Mouse (Mus musculus): ENCODE results near the gene Tatdn2.

Tatdn2 gene

DNA sequence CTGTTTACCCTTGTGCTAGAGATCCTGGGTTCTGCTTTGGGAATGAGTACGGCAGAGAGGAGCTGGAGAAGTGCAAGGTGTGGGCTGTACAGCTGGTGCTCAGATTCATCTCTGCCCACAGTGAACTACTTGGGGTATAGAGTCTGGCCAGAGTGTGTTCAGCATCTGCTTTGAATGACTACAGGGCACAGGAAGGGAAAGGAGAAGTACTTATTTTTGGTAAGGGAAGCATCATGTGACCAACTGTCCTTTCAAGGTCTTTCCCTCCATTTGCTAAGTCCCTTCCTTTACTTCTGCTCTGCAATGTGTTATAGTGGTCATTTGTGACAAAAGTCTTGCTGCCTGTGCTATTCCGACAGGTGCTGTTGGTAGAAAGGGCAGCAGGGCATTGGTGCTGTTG, 17.4 kb downstream of the Tatdn2 start:
- no peak for DNase-seq (ENCODE audit: low read depth)

DNA sequence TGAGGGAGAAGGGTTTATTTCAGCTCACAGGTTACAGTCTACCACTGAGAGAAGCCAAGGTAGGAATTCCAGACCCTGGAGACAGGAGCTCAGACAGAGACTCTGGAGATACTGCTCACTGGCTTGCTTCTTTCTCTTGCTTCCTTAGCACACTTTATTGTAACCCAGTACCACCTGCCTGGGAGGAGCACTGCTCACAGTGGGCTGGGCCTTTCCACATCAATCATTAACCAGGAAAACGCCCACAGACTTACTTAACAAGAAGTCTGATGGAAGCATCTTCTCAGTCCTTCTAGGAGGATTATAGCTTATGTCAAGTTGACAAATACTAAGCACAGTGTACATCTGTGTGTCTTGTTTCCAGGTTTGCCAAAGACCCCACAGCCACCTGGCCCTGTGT, 17.9 kb downstream of the Tatdn2 start:
- no peak for DNase-seq (ENCODE audit: low read depth)

- DNase-seq (ENCODE audit: low read depth) = no peak
Observed at GRCm38 (mm10) chr6:113717541-113717940, 20.7 kb downstream of the Tatdn2 start.

DNA sequence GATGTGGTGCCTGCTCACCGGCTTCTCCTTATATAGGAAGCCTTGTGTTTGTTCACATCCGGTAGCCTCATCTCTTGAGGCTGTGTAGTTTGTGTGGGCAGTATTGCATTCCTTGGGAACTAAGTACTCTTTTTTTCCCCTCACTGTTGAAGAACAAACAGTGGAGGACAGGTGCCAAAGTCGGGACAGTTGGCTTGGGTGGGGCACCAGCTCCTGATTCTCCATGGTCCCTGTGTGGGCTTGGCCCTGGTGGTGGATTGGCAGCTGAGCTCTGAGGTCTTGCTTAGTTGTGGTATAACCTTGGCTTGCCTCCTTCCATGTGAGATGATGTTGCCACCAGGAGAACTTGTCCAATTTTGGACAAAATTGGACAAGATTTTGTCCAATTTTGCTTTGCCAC, 23.0 kb downstream of the Tatdn2 start, which contains the start of gene Ghrl:
Gene Ghrl, minus strand, starts transcription at position 3 of the 400 bp plus-strand sequence.
- DNase-seq (ENCODE audit: low read depth) = no peak

DNA sequence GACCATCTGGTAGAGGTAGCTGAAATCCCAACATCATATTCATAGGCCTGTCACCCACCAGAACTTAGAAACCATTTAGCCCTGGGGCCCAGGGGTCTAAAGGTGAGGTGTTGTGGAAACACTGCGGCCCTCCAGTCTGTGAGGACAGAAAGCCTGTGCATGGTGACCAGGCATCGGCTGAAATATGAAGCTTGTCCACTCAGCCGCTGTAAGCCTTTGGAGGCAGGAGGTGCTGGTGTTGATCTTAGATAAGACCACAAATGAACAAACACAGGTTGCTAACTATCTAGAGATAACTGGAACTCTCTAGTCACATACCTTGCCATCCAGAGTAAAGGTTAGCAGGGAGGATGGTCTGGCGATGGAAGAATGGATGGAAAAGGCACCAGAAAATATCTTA, 24.2 kb downstream of the Tatdn2 start:
- DNase-seq (ENCODE audit: low read depth) = no peak

GRCm38 (mm10) chr6:113728181-113728580, 31.3 kb downstream of the Tatdn2 start:
- DNase-seq (ENCODE audit: low read depth) = no peak

DNA sequence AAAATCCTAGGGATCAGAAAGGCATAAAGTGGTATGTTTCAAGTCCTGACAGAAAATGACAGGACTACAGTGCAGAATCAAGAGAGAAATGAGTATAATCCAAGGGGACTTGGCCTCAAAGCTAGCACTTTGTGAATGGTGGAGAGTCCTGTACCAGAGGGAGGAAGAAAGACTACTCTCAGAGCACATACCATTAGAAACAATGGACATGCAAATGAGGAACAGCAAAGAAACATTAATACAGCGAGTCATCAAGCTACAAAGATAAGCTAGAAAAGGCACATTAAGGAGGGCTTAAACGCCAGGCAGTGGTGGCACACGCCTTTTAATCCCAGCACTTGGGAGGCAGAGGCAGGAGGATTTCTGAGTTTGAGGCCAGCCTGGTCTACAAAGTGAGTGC, 34.4 kb downstream of the Tatdn2 start:
- no peak for DNase-seq (ENCODE audit: low read depth)

DNA sequence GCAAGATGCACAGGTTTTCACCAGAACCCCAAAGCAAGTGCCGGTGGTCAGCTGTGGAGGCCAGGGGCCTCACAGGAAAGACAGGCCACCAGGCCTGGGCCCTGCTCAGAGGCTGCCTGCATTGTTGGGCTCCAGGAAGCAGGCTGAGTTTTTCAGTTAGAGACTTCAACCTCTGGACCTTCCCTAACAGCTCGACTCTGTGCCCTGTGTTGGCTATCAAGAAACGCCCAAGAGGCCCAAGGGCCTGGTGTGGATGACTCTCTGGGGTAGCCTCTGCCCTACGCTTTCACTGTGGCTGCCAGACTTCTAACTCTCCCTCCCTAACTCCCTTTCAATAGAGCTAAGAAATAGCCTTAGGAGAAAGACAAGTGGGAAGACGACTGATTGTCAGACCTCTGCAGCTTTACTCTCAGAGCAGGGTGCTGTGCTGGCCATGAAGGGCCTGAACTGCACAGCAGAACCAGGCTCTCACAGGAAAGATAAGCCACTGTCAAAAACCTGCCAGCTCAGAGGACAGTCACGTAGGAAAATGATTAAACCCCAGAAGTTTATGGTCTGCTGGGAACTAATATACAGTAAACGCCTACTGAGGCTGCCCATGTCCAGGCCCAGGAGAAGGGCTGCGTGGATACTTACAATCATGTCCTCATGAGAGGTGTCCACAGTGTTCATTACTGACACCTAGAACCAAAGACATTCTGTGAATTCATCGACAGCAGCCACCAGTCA, 40.6 kb downstream of the Tatdn2 start:
- no peak for DNase-seq (ENCODE audit: low read depth)

DNA sequence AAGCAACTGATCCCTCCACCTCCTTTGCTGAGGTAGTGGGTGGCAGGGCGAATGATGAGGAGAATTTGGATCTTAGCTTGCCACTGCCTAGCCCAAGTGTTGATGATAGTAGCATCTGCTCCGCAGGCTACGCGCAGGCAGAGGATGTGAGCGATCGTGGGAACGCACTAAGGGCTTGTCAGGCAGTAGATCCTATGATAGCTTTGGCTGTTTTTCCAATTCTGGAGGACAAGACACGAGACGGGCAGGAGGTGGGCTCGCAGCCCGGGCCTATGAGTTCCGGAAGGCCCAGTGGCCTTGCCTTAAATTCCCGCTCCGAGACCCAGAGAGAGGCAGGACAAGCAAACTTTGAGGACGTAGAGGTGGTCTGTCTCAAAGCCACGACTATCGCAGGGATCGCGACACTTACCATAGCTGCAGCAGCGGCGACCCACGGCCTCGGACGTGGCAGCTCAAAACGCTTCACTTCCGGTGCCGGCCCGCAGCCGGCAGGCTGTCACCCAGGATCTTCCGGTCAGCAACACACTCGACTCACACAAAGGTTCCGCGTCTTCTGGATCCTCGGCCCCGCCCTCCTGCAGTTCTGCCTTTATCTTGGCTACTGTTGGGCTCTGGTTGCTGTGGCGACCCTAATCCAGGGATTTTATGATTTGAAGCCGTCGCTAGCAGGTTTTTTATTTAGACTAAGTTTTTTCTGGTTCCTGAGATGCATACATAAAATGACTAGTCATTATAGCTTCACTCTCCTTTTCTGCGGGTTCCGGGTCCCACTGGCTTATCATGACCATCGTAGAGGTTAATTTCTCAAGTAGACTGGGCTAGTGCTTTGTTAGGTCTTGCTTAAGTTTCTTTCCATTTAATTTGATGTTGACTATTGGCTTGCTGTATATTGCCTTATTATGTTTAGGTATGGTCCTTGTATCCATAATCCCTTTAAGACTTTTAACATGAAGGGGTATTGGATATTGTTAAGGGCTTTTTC, 43.7 kb downstream of the Tatdn2 start, which contains the start of gene Sec13:
Gene Sec13, minus strand, starts transcription at position 508 of the 982 bp plus-strand sequence.
- DNase-seq (ENCODE audit: low read depth) = peak; percentile 81

- DNase-seq (ENCODE audit: low read depth) = no peak
Observed at GRCm38 (mm10) chr6:113741425-113741824, 44.6 kb downstream of the Tatdn2 start.

GRCm38 (mm10) chr6:113742321-113742720, 45.5 kb downstream of the Tatdn2 start:
- DNase-seq (ENCODE audit: low read depth) = no peak

- no peak for DNase-seq (ENCODE audit: low read depth)
Observed at GRCm38 (mm10) chr6:113743111-113743510, 46.3 kb downstream of the Tatdn2 start.

DNA sequence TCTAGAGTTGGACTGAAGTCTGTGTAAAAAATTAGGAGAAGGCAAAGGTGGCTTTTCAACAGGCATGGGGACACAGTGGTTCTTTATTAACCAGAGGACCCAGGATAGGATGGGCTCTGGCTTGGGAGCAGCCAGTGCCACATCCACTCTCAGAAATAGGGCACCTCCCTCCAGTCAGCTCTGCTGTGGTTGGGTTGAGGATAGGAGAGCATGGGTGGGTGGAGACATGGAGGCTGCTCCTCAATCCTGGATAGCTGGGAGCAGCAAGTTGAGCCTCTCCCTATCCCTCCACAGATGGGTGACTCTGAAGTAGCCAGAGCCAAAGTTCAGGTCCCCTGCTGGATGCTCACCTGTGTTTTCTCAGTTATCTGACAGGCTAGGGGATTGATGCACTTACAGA, 48.3 kb downstream of the Tatdn2 start:
- no peak for DNase-seq (ENCODE audit: low read depth)

- no peak for DNase-seq (ENCODE audit: low read depth)
Observed at GRCm38 (mm10) chr6:113747284-113747683, 50.4 kb downstream of the Tatdn2 start.

GRCm38 (mm10) chr6:113748351-113748750, 51.5 kb downstream of the Tatdn2 start:
- DNase-seq (ENCODE audit: low read depth) = no peak

DNA sequence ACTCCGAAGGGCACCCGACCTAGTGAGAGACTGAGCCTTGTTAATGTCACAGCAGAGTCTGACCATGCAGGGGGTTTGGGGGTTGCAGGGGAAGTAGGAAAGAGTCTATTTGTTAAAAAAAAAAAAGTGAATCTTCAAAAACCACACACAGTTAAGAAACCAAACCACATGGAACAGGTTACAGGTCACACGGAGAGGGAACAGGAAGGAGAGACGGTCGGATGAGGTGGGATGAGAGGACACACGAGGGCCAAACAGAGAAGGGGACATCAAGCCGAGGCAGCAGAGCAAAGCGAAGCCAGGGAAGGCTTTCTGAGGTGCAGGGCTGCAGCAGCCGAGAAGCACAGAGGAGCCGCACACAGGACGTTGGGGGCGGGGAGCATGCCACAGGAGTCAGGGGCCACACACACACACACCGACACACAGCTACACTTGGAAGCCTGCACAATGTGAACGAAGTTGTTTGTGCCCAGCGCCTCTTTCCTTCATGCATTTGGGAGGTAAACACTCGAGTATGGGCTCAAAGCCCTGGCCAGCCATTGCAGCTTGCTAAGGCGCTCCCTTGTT, 52.4 kb downstream of the Tatdn2 start:
- DNase-seq (ENCODE audit: low read depth) = no peak
